Mouse (Mus musculus) heart, embryonic 10.5 days (tissue): ENCODE results near the gene Tecta. TPM values are rescaled to one million over a fixed set of nuclear protein-coding genes. Genes with fewer than 3 reads are reported as not detected.

Experiments used
- DNase-seq: peaks from one replicate; pipeline ENCODE4 v3.0.0-alpha.2; 2017; ENCODE audit warnings: low spot score
- H3K27ac ChIP-seq: fragments of 300-500 bp; sonication (generic); 2 replicates; pipeline ENCODE4 v1.5.1; 2016; ENCODE audit warnings: mild to moderate bottlenecking
- H3K27me3 ChIP-seq: fragments of 300-500 bp; sonication (generic); 2 replicates; pipeline ENCODE4 v1.6.1; 2016; ENCODE audit warnings: mild to moderate bottlenecking; ENCODE audit not compliant: poor library complexity, insufficient read depth, severe bottlenecking
- H3K36me3 ChIP-seq: fragments of 300-500 bp; sonication (generic); 2 replicates; pipeline ENCODE4 v1.6.1; 2016; ENCODE audit warnings: mild to moderate bottlenecking, moderate library complexity
- H3K4me1 ChIP-seq: fragments of 300-500 bp; sonication (generic); 2 replicates; pipeline ENCODE4 v1.6.1; 2016; ENCODE audit warnings: mild to moderate bottlenecking
- H3K4me3 ChIP-seq: fragments of 300-500 bp; sonication (generic); 2 replicates; pipeline ENCODE4 v1.5.1; 2016; ENCODE audit warnings: mild to moderate bottlenecking, moderate library complexity
- H3K9me3 ChIP-seq: fragments of 300-500 bp; sonication (generic); 2 replicates; pipeline ENCODE4 v1.6.1; 2016; ENCODE audit warnings: mild to moderate bottlenecking, moderate library complexity
- WGBS: fragments of 180-500 bp; shearing (Covaris S2); methylation state at CpG from one replicate; pipeline ENCODE4 v1.1.7; 2016; 5-methylcytosine and 5-hydroxymethylcytosine counted together
- polyA plus RNA-seq: library from polyadenylated mRNA; unstranded; fragments of >200 nt; fragmentation: Nextera tagmentation; extraction: Ambion mirVana; gene quantifications from 2 replicates; pipeline ENCODE4 v1.2.1, GENCODE M21; 2016

Tecta gene
- polyA plus RNA-seq, 1 experiment from 2014 or later, result 0.18 TPM

GRCm38 (mm10) chr9:42382628-42383347, 16.9 kb downstream of the Tecta start:
- 83% methylated on average over 8 of the region's 8 CpGs for WGBS
- no peak overlapping the region for H3K27ac ChIP-seq
- no peak overlapping the region for H3K4me3 ChIP-seq
- no peaks in the 10 kb centered on the region for H3K4me1 ChIP-seq
- DNase-seq, result no peak
- no peaks in the 10 kb centered on the region for H3K9me3 ChIP-seq
- H3K36me3 ChIP-seq, result no peaks in the 10 kb centered on the region
- H3K27me3 ChIP-seq, result peaks cover 11% of the 10 kb centered on the region

DNA sequence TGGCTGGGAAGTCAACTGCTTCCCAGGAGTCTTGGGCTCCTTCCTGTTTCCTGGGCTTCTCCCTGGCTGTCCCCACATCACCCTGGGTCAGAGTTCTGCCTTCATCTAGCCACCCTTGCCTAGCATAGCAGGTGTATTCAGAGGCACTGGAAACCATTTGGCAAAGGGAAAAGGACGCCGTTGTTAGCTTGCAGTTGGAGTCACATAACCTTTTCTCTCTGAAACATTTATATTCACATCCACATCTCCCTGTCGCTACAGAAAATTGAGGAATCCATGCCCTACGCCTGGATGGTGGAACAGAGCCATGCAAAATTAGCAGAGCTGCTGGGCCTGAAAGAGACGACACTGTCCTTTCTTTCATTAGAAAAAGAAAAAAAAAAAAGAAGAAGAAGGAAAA, 17.7 kb downstream of the Tecta start:
- WGBS, result 80% methylated on average over 5 of the region's 5 CpGs
- Histone ChIP-seq H3K36me3 (no peaks in the 10 kb centered on the region), H3K4me3 (no peak overlapping the region), H3K4me1 (no peaks in the 10 kb centered on the region), H3K27me3 (peaks cover 13% of the 10 kb centered on the region; the same call in 1 of the 2 replicates), H3K9me3 (no peaks in the 10 kb centered on the region), H3K27ac (no peak overlapping the region)
- no peak for DNase-seq

GRCm38 (mm10) chr9:42378071-42378470, 21.7 kb downstream of the Tecta start:
- H3K27me3 ChIP-seq, result peaks cover 14% of the 10 kb centered on the region; the same call in 1 of the 2 replicates
- H3K9me3 ChIP-seq, result no peaks in the 10 kb centered on the region
- no peak overlapping the region for H3K4me3 ChIP-seq
- H3K36me3 ChIP-seq, result no peaks in the 10 kb centered on the region
- H3K4me1 ChIP-seq, result no peaks in the 10 kb centered on the region
- WGBS, result 74% methylated on average over 4 of the region's 4 CpGs
- H3K27ac ChIP-seq, result no peak overlapping the region
- no peak for DNase-seq

GRCm38 (mm10) chr9:42377656-42378055, 22.1 kb downstream of the Tecta start:
- no peak for DNase-seq
- Histone ChIP-seq H3K27ac (no peak overlapping the region), H3K4me3 (no peak overlapping the region), H3K36me3 (no peaks in the 10 kb centered on the region), H3K9me3 (no peaks in the 10 kb centered on the region), H3K27me3 (peaks cover 14% of the 10 kb centered on the region; the same call in 1 of the 2 replicates), H3K4me1 (no peaks in the 10 kb centered on the region)
- 88% methylated on average over 15 of the region's 15 CpGs for WGBS

DNA sequence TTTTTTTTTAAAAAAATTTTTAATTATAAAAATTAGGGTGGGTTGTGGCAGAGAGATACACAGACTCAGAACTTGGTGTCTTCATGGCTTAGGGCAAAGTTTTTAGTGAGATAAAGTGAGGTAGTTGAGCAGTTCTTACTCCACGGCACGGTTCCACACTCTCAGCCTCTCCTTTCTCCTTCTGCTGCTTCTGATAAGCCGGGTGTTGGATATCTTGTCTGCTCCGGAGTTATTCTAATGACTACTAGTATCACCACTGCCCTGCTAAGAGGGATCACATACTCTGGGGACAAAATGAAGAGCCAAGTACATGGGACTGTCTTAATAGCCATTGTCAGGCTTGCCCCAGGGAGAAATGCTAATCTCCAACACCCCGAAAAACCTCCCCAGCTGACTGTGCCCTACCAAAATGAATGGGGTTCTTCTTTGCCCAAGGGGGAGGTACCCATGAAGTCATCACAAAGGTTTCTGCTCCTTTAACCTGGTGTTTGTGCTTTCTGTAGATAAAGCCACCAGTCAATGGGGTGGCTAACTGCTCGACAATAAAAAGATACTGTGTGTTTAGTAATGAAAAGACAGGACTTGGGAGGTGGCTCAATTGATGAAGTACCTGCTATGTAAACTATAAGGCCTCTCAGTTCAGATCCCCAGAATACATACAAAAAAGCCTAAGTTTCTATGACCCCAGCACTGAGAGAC, 27.9 kb downstream of the Tecta start:
- Histone ChIP-seq H3K4me3 (no peak overlapping the region), H3K27me3 (peaks cover 8% of the 10 kb centered on the region; the same call in 1 of the 2 replicates), H3K36me3 (no peaks in the 10 kb centered on the region), H3K9me3 (no peaks in the 10 kb centered on the region), H3K4me1 (no peaks in the 10 kb centered on the region), H3K27ac (no peak overlapping the region)
- 46% methylated on average over 6 of the region's 6 CpGs for WGBS
- DNase-seq, result no peak

DNA sequence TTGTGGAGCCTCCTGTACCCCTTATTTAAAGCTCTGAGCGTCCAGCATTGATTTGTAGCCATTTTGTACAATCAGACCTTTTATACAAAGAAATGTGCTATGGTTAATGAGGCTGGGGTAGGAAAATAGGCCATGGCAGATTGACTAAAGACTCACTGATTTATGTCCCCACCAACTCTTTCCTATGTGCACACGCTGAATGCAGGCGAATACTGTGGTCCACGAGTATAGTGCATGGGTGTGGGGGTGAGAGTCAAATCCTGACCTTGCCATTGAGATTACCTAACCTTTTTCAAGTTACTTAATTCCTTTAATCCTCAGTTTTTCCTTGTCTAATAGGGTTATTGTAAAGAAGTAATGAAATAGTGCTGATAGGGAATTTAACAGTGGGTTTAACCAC, 42.1 kb downstream of the Tecta start:
- WGBS, result 87% methylated on average over 4 of the region's 4 CpGs
- no peak for DNase-seq

GRCm38 (mm10) chr9:42354871-42355270, 44.9 kb downstream of the Tecta start:
- H3K4me1 ChIP-seq, result 0 out of 2 replicates have a peak, but pooled peaks cover 3% of the 10 kb centered on the region
- no peak overlapping the region for H3K4me3 ChIP-seq
- DNase-seq, result no peak
- no peaks in the 10 kb centered on the region for H3K36me3 ChIP-seq
- no peak overlapping the region for H3K27ac ChIP-seq
- 85% methylated on average over 1 of the region's 1 CpGs for WGBS
- no peaks in the 10 kb centered on the region for H3K9me3 ChIP-seq
- H3K27me3 ChIP-seq, result 0 out of 2 replicates have a peak, but pooled peaks cover 6% of the 10 kb centered on the region

More for the DNA sequence above, 42.1 kb downstream of the Tecta start:
- Histone ChIP-seq H3K27ac (no peak overlapping the region), H3K9me3 (no peaks in the 10 kb centered on the region), H3K4me3 (no peak overlapping the region), H3K4me1 (no peaks in the 10 kb centered on the region), H3K27me3 (no peaks in the 10 kb centered on the region), H3K36me3 (no peaks in the 10 kb centered on the region)

DNA sequence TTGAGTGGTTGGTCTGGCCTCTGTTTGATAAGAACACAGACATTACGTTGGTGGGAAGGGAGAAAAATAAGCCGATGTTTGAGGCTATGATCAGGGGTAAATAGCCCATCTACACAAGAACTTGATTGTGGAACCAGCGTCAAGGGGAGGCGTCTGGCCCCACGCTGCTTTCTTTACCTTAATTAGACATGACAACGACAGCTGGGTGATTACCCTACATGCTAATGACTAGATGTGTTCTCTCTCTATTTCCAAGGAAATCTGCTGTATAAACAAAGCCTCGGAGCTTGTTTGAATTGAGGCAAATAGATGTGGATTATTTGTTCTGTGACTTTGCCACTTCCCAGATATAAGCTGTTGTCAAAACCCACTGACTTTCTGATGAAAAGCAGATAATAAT, 49.9 kb downstream of the Tecta start:
- Histone ChIP-seq H3K36me3 (no peaks in the 10 kb centered on the region), H3K27me3 (0 out of 2 replicates have a peak, but pooled peaks cover 6% of the 10 kb centered on the region), H3K27ac (no peak overlapping the region), H3K4me1 (0 out of 2 replicates have a peak, but pooled peaks cover 3% of the 10 kb centered on the region), H3K9me3 (no peaks in the 10 kb centered on the region), H3K4me3 (no peak overlapping the region)
- 47% methylated on average over 7 of the region's 7 CpGs for WGBS
- no peak for DNase-seq

GRCm38 (mm10) chr9:42346297-42346696, 53.4 kb downstream of the Tecta start:
- Histone ChIP-seq H3K4me1 (no peaks in the 10 kb centered on the region), H3K27ac (no peak overlapping the region), H3K36me3 (no peaks in the 10 kb centered on the region), H3K4me3 (no peak overlapping the region), H3K9me3 (no peaks in the 10 kb centered on the region), H3K27me3 (no peaks in the 10 kb centered on the region)
- no peak for DNase-seq

DNA sequence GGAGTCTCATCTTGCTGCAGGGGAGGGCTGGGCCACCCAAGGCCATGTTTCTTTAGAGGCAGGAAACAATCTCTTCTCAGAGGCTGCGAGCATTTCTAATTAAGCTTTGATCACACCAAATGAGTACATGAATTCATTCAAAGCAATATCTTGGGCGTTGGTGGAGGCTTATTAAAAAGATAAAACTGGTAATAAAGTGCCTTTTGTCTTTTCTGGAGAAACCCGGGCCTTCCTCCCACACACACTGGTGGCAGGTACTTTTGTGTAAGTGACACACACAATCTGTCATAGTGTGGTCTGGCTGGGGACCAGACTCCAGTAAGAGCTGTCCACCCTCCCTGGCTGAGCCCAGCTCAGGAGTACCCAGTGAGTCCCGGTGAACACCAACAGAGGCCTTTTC, 60.6 kb downstream of the Tecta start:
- Histone ChIP-seq H3K4me1 (peaks cover 17% of the 10 kb centered on the region; the same call in 1 of the 2 replicates), H3K27ac (no peak overlapping the region), H3K4me3 (no peak overlapping the region), H3K36me3 (no peaks in the 10 kb centered on the region), H3K27me3 (no peaks in the 10 kb centered on the region), H3K9me3 (no peaks in the 10 kb centered on the region)
- DNase-seq, result no peak
- 65% methylated on average over 4 of the region's 4 CpGs for WGBS

- WGBS, result 78% methylated on average over 13 of the region's 13 CpGs
- H3K4me1 ChIP-seq, result peaks cover 17% of the 10 kb centered on the region; the same call in 1 of the 2 replicates
Measured at GRCm38 (mm10) chr9:42337026-42337425, 62.7 kb downstream of the Tecta start.

DNA sequence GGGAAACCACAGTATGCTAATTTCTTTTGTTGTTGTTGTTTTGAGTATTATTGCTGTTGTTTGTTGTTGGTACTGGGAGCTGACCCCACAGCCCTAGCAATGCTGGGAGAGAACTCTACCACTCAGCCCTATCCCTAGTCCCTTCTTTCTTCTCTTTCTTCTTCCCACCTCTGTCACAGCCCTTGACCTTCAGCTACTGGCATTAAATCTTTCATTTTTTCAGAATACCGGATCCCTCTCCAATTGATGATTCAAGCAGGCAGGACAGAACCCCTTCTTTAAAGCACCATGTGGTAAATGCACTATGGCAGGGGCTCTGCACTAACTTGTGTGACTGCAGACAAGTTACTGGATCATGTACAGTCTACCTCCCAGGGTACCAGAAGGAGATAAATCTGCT, 63.2 kb downstream of the Tecta start:
- no peak for DNase-seq
- WGBS, result 78% methylated on average over 1 of the region's 1 CpGs
- Histone ChIP-seq H3K27ac (no peak overlapping the region), H3K36me3 (no peaks in the 10 kb centered on the region), H3K27me3 (peaks cover 9% of the 10 kb centered on the region; the same call in 1 of the 2 replicates), H3K4me3 (no peak overlapping the region), H3K9me3 (no peaks in the 10 kb centered on the region), H3K4me1 (peaks cover 17% of the 10 kb centered on the region; the same call in 1 of the 2 replicates)

More at GRCm38 (mm10) chr9:42337026-42337425, 62.7 kb downstream of the Tecta start:
- Histone ChIP-seq H3K27me3 (peaks cover 9% of the 10 kb centered on the region; the same call in 1 of the 2 replicates), H3K36me3 (no peaks in the 10 kb centered on the region), H3K4me3 (no peak overlapping the region), H3K9me3 (no peaks in the 10 kb centered on the region), H3K27ac (no peak overlapping the region)
- peak; percentile 58 for DNase-seq

GRCm38 (mm10) chr9:42334885-42335284, 64.8 kb downstream of the Tecta start:
- no peaks in the 10 kb centered on the region for H3K9me3 ChIP-seq
- 79% methylated on average over 3 of the region's 3 CpGs for WGBS
- peaks cover 17% of the 10 kb centered on the region; the same call in 1 of the 2 replicates for H3K4me1 ChIP-seq
- no peaks in the 10 kb centered on the region for H3K36me3 ChIP-seq
- H3K27ac ChIP-seq, result no peak overlapping the region
- no peak for DNase-seq
- peaks cover 10% of the 10 kb centered on the region; the same call in 1 of the 2 replicates for H3K27me3 ChIP-seq
- H3K4me3 ChIP-seq, result no peak overlapping the region
